Mouse (Mus musculus): ENCODE data around the gene Slc7a14.

GRCm38 (mm10) chr3:31208046-31208445 lies 102.1 kb downstream of the Slc7a14 start:
- TF ChIP-seq USF1 (IDR thresholded peaks at IDR 0.05; ENCODE audit: low read depth, low read length) (no peak), TAL1 (IDR thresholded peaks at IDR 0.05; ENCODE audit: low read length) (no peak), POLR2AphosphoS5 (IDR thresholded peaks at IDR 0.05; ENCODE audit: borderline replicate concordance, low read depth, low read length) (no peak), MAFK (IDR thresholded peaks at IDR 0.05; ENCODE audit: borderline replicate concordance, low read depth, low read length) (no peak), CTCF (IDR thresholded peaks at IDR 0.05 in 2 of 3, conservative IDR thresholded peaks at IDR 0.05 in 1 of 3; ENCODE audit: control insufficient read depth in 1 of 3, insufficient read depth in 1 of 3, low read depth in 2 of 3, low read length in 3 of 3, poor library complexity in 1 of 3, severe bottlenecking in 1 of 3) (no peak), SIN3A (IDR thresholded peaks at IDR 0.05; ENCODE audit: low read length) (no peak), KAT2A (conservative IDR thresholded peaks at IDR 0.05; ENCODE audit: low read depth, low read length) (no peak), GATA1 (IDR thresholded peaks at IDR 0.05; ENCODE audit: low read depth, low read length) (no peak), HCFC1 (IDR thresholded peaks at IDR 0.05; ENCODE audit: low read depth, low read length) (no peak), ETS1 (IDR thresholded peaks at IDR 0.05; ENCODE audit: low read depth, low read length) (no peak), EP300 (IDR thresholded peaks at IDR 0.05; ENCODE audit: low read depth in 1 of 2, low read length in 2 of 2) (no peak), CHD1 (IDR thresholded peaks at IDR 0.05; ENCODE audit: low read depth, low read length) (no peak)
